Mouse (Mus musculus) thymus, postnatal 25 days (tissue): ENCODE data around the gene Haus3.
A peak's percentile ranks its signal among the peaks of the same experiment; 100 is the strongest.

ENCODE experiments used
- DNase-seq: peaks from one replicate; pipeline ENCODE4 v3.0.0; 2022

Haus3 gene

GRCm38 (mm10) chr5:34168950-34169891, at the start of gene Haus3, which contains the start of gene Poln:
Gene Haus3 (minus strand): TSS chr5:34169527.
Gene Poln (minus strand): TSS chr5:34169448.
- peak; percentile 97 for DNase-seq

DNA sequence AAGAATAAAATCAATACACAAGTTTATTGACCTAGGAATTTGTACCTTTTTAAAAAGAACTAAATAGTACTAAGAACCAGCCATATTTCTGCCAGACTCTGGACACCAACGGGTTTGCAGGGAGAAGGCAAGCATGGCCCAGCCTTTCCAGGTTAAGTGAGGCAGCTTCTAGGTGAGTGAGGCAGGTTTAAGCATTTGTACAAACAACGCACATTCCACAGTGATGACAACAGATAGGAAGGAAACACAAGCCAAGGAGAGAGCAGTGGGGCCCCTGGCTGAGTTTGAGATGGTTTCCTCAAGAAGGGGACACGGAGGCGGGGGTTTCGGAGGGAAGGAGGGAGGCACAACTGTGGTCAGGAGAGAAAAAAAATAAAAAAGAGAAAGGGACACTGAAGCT, 49.3 kb upstream of the Haus3 start:
- DNase-seq, result no peak

DNA sequence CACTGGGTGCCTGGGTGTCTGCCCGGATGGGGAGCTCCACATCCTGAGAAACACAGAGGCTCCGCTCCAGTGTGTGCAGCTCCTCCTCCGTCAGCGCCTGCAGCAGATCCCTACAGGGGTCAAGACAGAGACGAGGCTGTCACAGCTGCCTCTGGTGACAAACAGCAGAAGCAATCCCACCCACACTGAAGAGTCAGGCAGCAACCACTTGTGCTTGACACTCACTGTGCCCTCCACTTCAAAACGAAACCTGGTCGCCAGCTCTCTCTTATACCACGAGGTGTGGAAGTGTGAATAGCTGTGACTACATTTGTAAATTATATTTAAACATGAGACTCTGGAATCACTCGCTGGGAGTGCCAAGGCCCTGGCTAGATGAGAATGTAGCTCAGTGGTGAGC, 48.4 kb upstream of the Haus3 start:
- DNase-seq, result no peak

DNA sequence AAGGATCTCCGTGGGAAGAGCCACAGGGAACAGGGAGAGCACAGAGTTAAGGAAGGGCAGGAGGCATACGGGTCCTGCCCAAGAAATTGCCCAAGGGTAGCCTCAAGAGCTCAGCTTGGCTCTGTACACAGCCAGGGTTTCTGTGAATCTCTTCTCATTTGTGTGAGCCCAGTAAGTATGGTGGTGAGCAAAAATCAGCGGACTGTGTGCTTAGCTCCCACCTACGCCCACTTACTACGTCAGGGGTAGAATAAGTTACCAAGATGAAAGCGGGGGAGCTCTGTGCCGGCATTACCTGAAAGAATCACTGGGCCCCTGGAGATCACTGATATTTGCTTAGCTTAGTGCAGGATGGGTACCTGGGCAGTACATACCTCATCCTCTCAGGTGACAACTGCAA, 46.7 kb upstream of the Haus3 start:
- DNase-seq, result no peak

GRCm38 (mm10) chr5:34213659-34214058, 44.3 kb upstream of the Haus3 start:
- DNase-seq, result no peak

GRCm38 (mm10) chr5:34210279-34210678, 41.0 kb upstream of the Haus3 start:
- peak; percentile 87 for DNase-seq

DNA sequence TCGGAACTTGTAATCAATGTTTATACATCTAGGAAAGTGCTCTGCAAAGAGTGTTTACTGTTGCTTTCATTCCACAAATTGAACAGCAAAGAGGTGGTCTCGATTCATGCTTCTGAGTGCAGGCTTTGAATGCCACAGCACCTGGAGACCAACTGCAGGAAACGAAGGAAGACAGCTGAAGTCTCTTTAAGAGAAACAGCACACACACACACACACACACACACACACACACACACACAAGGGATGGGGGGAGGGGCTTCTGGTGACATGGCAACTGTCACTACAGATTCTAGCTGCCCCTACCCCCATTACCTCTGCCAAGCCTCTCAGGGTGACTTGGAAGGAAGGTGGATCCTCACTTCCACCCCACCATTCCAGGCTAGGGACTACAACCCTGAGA, 38.2 kb upstream of the Haus3 start:
- peak; percentile 74 for DNase-seq

- no peak for DNase-seq
These were observed 36.5 kb upstream of the Haus3 start for GRCm38 (mm10) chr5:34205788-34206187.

GRCm38 (mm10) chr5:34204911-34205310, 35.6 kb upstream of the Haus3 start:
- no peak for DNase-seq

DNA sequence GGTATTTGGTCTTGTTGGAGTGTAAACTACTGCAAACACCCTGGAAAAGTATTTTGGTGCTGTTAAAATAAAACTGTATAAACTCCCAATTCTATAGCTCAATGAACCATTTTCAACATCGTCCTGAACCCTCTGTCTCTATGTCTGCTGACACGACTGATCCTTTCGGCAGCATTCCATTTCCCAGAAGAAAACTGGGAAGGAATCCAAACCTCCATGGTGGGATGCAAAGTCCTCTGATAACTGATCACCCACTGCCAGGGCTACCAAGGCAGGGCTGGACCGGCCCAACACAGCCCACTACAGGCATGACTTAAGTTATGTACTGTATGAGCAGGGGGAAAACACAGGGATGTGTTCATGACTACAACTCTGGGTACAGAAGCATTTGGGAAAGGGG, 32.7 kb upstream of the Haus3 start:
- DNase-seq, result no peak

DNA sequence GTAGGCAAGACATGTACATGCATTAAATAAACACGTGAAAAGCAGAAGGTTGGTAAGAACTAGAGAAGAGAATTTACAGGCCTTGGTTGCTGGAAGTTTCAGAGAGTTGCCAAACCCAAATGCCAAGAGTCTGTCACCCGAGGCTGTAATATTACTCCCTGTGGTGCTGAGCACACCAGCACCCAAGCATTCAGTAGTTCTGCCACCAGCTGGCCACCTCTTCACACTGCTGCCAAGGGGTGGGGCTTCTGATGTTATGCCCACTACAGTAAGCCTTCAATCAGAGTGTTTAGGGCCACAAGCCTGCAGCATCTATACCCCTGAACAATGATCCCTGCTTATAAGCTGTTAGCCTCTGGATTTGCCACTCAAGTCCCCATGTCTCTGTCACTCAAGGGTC, 32.1 kb upstream of the Haus3 start:
- peak; percentile 51 for DNase-seq

GRCm38 (mm10) chr5:34198615-34199014, 29.3 kb upstream of the Haus3 start:
- DNase-seq, result peak; percentile 56

GRCm38 (mm10) chr5:34197243-34197642, 27.9 kb upstream of the Haus3 start:
- DNase-seq, result peak; percentile 49

- peak; percentile 88 for DNase-seq
These were observed 27.1 kb upstream of the Haus3 start for GRCm38 (mm10) chr5:34196423-34196822.

GRCm38 (mm10) chr5:34195786-34196185, 26.5 kb upstream of the Haus3 start:
- no peak for DNase-seq

DNA sequence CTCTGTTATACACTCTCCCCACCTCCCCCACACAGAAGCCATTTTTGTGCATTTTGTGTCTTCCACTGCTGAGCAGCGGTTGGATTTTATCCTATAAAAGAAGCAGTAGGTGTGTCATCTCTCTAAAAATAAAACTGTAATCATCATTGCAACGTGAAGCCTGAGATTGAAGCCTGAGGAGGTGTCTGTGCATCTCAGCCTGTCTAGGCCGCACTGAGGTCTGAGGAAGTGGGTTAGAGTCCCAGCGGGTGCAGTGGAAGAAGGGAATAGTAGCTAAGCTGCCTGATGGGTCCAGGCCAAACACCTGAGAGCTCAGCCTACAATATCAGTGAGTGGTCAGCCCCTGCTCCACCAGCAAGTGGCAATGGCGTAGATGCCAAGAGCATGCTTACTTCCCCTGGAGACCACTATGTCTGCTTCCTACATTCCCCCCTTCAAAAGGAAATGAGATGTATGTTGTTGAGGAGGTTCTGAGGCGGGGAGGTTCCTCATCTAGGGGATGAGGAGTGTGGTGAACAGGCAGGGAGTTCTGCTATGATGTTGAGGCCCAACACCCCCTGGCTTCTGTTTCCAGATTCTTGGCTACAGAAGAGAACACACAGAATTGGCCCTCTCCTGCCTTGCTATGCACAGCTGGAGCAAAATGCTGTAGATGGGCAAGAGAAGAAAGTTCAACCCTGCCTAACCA, 25.8 kb upstream of the Haus3 start:
- peak; percentile 65 for DNase-seq

DNA sequence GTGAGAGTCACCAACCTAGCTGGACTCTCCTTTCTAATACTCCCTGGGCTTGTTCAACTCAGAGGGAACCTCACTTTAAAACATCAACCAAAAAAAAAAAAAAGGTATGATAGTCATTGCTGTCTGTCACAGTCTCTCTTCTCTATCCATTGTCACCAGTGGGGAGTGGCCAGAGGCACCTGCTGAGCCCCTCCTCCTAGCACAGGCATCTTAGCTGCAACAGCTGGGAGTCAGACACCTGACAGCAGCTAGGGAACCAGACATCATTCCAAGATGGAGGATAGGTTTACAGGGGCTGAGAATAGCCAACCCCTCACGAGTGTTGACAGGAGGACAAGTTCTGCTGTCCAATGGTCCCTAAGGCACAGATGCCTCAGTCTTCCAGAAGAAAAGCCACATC, 25.1 kb upstream of the Haus3 start:
- peak; percentile 44 for DNase-seq

GRCm38 (mm10) chr5:34191843-34192242, 22.5 kb upstream of the Haus3 start:
- peak; percentile 37 for DNase-seq

DNA sequence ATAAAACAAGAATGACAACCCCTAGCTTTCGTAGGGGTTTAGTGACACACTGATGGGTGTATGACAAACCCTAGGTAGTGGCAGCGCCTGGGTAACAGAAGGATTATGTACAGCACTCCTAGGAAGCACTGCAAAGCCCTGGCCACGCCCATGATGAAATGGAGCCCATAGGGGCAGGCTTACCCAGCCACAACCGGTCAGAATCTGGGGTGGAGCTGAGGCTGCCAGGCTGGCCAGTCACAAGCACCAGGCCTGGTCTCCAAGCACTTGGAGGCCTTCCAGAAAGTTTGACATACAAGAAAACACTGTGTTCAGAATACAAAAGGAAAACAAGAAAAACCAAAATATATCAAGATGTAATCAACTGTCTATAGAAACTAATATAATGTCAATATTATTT, 21.7 kb upstream of the Haus3 start:
- no peak for DNase-seq

DNA sequence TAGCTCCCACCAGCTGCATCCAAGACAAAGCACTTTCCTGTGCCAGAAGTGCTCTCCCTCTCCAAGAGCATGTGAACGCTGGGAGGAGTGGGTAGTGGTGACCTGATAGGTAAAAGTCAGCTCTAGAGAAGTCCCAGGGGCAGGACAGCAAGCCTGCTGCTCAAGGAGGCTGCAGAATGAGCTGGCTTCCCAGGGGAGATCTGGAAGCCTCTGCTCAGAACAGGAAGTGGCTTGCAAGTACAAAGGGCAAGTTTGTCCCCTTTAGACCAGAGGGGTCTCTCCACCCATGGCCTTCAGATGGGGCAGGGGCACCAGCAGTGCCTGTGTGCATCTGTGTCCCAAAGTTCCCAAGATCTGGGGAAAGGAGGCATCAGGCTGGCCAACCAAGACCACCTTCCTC, 20.2 kb upstream of the Haus3 start:
- no peak for DNase-seq

GRCm38 (mm10) chr5:34188856-34189255, 19.5 kb upstream of the Haus3 start:
- DNase-seq, result peak; percentile 32

- peak; percentile 98 for DNase-seq
These were observed 18.4 kb upstream of the Haus3 start, which contains the start of gene Mxd4 for GRCm38 (mm10) chr5:34187601-34188316. Gene Mxd4 (minus strand): TSS chr5:34187720.

GRCm38 (mm10) chr5:34186961-34187391, 17.6 kb upstream of the Haus3 start:
- peak; percentile 43 for DNase-seq
